Mouse (Mus musculus) testis, adult 2 months (tissue): ENCODE results near the gene Disp2. TPM values are rescaled to one million over a fixed set of nuclear protein-coding genes. Genes with fewer than 3 reads are reported as not detected.

Experiments used
- H3K27ac ChIP-seq: fragments of 200-500 bp; 2 replicates; pipeline ENCODE4 v1.5.1; 2012; ENCODE audit warnings: low read depth, low read length; ENCODE audit not compliant: control insufficient read depth, insufficient read depth
- H3K27me3 ChIP-seq: fragments of 200-500 bp; 2 replicates; pipeline ENCODE4 v1.6.1; 2012; ENCODE audit warnings: mild to moderate bottlenecking, low read length, moderate library complexity; ENCODE audit not compliant: control insufficient read depth, insufficient read depth
- H3K36me3 ChIP-seq: fragments of 200-500 bp; 2 replicates; pipeline ENCODE4 v1.6.1; 2012; ENCODE audit warnings: mild to moderate bottlenecking, low read length; ENCODE audit not compliant: control insufficient read depth, insufficient read depth
- H3K4me1 ChIP-seq: fragments of 200-500 bp; 2 replicates; pipeline ENCODE4 v1.6.1; 2012; ENCODE audit warnings: low read length; ENCODE audit not compliant: control insufficient read depth, insufficient read depth
- H3K4me3 ChIP-seq: fragments of 200-500 bp; 2 replicates; pipeline ENCODE4 v1.5.1; 2012; ENCODE audit warnings: low read depth, mild to moderate bottlenecking, low read length, moderate library complexity, mixed read lengths; ENCODE audit not compliant: control insufficient read depth
- CTCF ChIP-seq: fragments of 200-500 bp; IDR thresholded peaks from 2 replicates; pipeline ENCODE4 v1.5.1; 2012; ENCODE audit warnings: low read depth, mild to moderate bottlenecking, inconsistent platforms, low read length, moderate library complexity; ENCODE audit not compliant: control insufficient read depth, insufficient read depth, insufficient replicate concordance
- POLR2A ChIP-seq: fragments of 200-500 bp; IDR thresholded peaks from 2 replicates; pipeline ENCODE4 v1.6.1; 2012; ENCODE audit warnings: low read depth, mild to moderate bottlenecking, inconsistent platforms, low read length, moderate library complexity; ENCODE audit not compliant: control insufficient read depth
- polyA plus RNA-seq: library from polyadenylated mRNA; depleted of rRNA; stranded (reverse); fragments of >200 nt; gene quantifications from 2 replicates; pipeline ENCODE4 v1.2.3, GENCODE M21; 2012

The Disp2 gene
- polyA plus RNA-seq, 1 experiment = 0.28 TPM

- H3K36me3 ChIP-seq = no peaks in the 10 kb centered on the region
These were observed 49.6 kb downstream of the Disp2 start for GRCm38 (mm10) chr2:118829096-118829495.

GRCm38 (mm10) chr2:118834061-118834460, 54.5 kb downstream of the Disp2 start:
- TF ChIP-seq POLR2A = no peak
- no peak for TF ChIP-seq CTCF

More at GRCm38 (mm10) chr2:118829096-118829495, 49.6 kb downstream of the Disp2 start:
- H3K4me1 ChIP-seq = no peaks in the 10 kb centered on the region
- no peaks in the 10 kb centered on the region for H3K27me3 ChIP-seq
- H3K4me3 ChIP-seq = no peak overlapping the region
- no peak overlapping the region for H3K27ac ChIP-seq
- TF ChIP-seq CTCF = no peak
- TF ChIP-seq POLR2A = no peak

GRCm38 (mm10) chr2:118835115-118835514, 55.6 kb downstream of the Disp2 start:
- H3K27me3 ChIP-seq = no peaks in the 10 kb centered on the region
- no peak overlapping the region for H3K4me3 ChIP-seq
- no peak for TF ChIP-seq POLR2A
- TF ChIP-seq CTCF = no peak
- H3K4me1 ChIP-seq = no peaks in the 10 kb centered on the region
- no peaks in the 10 kb centered on the region for H3K36me3 ChIP-seq
- no peak overlapping the region for H3K27ac ChIP-seq

More at GRCm38 (mm10) chr2:118834061-118834460, 54.5 kb downstream of the Disp2 start:
- no peak overlapping the region for H3K27ac ChIP-seq
- H3K4me1 ChIP-seq = no peaks in the 10 kb centered on the region
- no peak overlapping the region for H3K4me3 ChIP-seq
- H3K36me3 ChIP-seq = no peaks in the 10 kb centered on the region
- H3K27me3 ChIP-seq = no peaks in the 10 kb centered on the region

- no peaks in the 10 kb centered on the region for H3K36me3 ChIP-seq
- no peaks in the 10 kb centered on the region for H3K27me3 ChIP-seq
- TF ChIP-seq POLR2A (no peak), CTCF (no peak)
- H3K27ac ChIP-seq = no peak overlapping the region
- no peaks in the 10 kb centered on the region; the same call in 1 of the 2 replicates for H3K4me1 ChIP-seq
- H3K4me3 ChIP-seq = no peak overlapping the region
These were observed 58.8 kb downstream of the Disp2 start for GRCm38 (mm10) chr2:118838330-118838729.

DNA sequence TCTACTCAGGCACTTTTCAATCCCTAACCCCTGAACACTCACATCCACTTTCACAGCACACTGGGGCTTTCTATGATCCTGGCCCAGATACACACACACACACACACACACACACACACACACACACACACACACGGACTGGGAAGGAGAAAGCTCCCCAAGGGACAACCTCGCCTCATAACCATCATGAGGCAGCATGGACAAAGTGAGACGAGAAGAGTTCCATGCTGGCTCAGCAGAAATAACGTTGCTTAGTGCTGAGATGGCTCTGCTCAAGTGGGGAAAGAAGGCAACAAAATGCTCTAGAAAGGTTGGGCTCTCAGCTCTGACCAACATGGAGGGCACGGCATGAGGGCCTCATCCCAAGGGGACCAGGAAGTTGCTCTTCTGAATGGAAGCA, 61.7 kb downstream of the Disp2 start:
- Histone ChIP-seq H3K27ac (no peak overlapping the region), H3K4me3 (no peak overlapping the region), H3K27me3 (no peaks in the 10 kb centered on the region), H3K36me3 (no peaks in the 10 kb centered on the region), H3K4me1 (no peaks in the 10 kb centered on the region; the same call in 1 of the 2 replicates)
- no peak for TF ChIP-seq CTCF
- no peak for TF ChIP-seq POLR2A

GRCm38 (mm10) chr2:118841774-118842173, 62.3 kb downstream of the Disp2 start:
- Histone ChIP-seq H3K27ac (no peak overlapping the region), H3K27me3 (no peaks in the 10 kb centered on the region), H3K36me3 (no peaks in the 10 kb centered on the region), H3K4me1 (no peaks in the 10 kb centered on the region; the same call in 1 of the 2 replicates), H3K4me3 (no peak overlapping the region)
- TF ChIP-seq CTCF (no peak), POLR2A (no peak)

DNA sequence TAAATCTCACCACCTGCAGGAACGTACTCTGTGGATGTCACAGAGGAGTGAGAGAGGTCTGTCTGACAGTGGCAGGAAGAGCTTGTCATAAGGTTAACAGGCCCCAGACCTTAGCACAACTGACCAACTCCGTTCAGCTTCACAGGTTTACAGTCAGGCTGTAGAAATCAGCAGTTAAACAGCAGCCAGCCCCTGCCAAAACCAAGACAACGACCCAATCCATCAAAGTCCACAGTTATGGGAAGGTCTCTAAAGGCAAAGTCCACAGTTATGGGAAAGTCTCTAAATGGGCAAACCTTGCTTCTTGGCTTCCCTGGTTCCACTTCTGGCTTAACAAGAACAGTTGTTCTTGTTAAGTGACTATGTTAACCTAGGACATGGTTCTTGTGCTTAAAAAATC, 64.9 kb downstream of the Disp2 start:
- Histone ChIP-seq H3K27ac (no peak overlapping the region), H3K4me3 (no peak overlapping the region), H3K27me3 (no peaks in the 10 kb centered on the region), H3K4me1 (no peaks in the 10 kb centered on the region; the same call in 1 of the 2 replicates), H3K36me3 (no peaks in the 10 kb centered on the region)
- TF ChIP-seq POLR2A (no peak), CTCF (no peak)

- H3K27me3 ChIP-seq = no peaks in the 10 kb centered on the region
- H3K27ac ChIP-seq = no peak overlapping the region
- H3K36me3 ChIP-seq = no peaks in the 10 kb centered on the region
- H3K4me3 ChIP-seq = no peak overlapping the region
- TF ChIP-seq POLR2A = no peak
- no peaks in the 10 kb centered on the region; the same call in 1 of the 2 replicates for H3K4me1 ChIP-seq
These were observed 66.7 kb downstream of the Disp2 start for GRCm38 (mm10) chr2:118846246-118846645.
